Mouse (Mus musculus): ENCODE measurements around the gene Zic4. TPM values are rescaled to one million over a fixed set of nuclear protein-coding genes. Genes with fewer than 3 reads are reported as not detected.
A peak's percentile ranks its signal among the peaks of the same experiment; 100 is the strongest.

Zic4 gene
- polyA plus RNA-seq (2014; fragmentation: Nextera tagmentation; extraction: Ambion mirVana): not detected in 2 replicates

- Histone ChIP-seq H3K4me3 (ENCODE audit: low read depth, low read length) (peak within 1 kb of the TSS; percentile 29), H3K36me3 (ENCODE audit: control insufficient read depth, insufficient read depth, low read length) (no peaks in the 10 kb centered on the region), H3K9me3 (ENCODE audit: control insufficient read depth, low read length) (no peaks in the 10 kb centered on the region), H3K27me3 (replicated peaks; ENCODE audit: control insufficient read depth, insufficient read depth, low read length) (peaks cover 89% of the 10 kb centered on the region), H3K27ac (ENCODE audit: low read depth, low read length) (no peak within 1 kb of the TSS), H3K4me1 (replicated peaks; ENCODE audit: control insufficient read depth, insufficient read depth, low read length) (no peaks in the 10 kb centered on the region; the same call in 1 of the 2 replicates), H3K9ac (ENCODE audit: low read depth, low read length) (no peak within 1 kb of the TSS), H3K4me2 (peak within 1 kb of the TSS; percentile 32)
- WGBS: under 1% methylated on average over 45 of the region's 45 CpGs
- DNase-seq (ENCODE audit: low spot score): no peak
- ATAC-seq (replicated peaks; ENCODE audit: low FRiP score): peak; percentile 47; the same call in 1 of the 2 replicates
Measured at GRCm38 (mm10) chr9:91361856-91362601, at the start of gene Zic4. TSS of gene Zic4 (plus strand) at chr9:91362413.

GRCm38 (mm10) chr9:91347591-91347990 lies 14.6 kb upstream of the Zic4 start:
- Histone ChIP-seq H3K27me3 (replicated peaks; ENCODE audit: control insufficient read depth, insufficient read depth, low read length) (peaks cover 34% of the 10 kb centered on the region), H3K36me3 (ENCODE audit: control insufficient read depth, insufficient read depth, low read length) (no peaks in the 10 kb centered on the region)
- 56% methylated on average over 2 of the region's 2 CpGs for WGBS

GRCm38 (mm10) chr9:91348746-91349145 lies 13.5 kb upstream of the Zic4 start:
- no peaks in the 10 kb centered on the region for H3K4me1 ChIP-seq (replicated peaks; ENCODE audit: control insufficient read depth, insufficient read depth, low read length)
- 32% methylated on average over 1 of the region's 1 CpGs for WGBS
- peaks cover 45% of the 10 kb centered on the region for H3K27me3 ChIP-seq (replicated peaks; ENCODE audit: control insufficient read depth, insufficient read depth, low read length)
- H3K27ac ChIP-seq (ENCODE audit: low read depth, low read length): no peak overlapping the region
- ATAC-seq (replicated peaks; ENCODE audit: low FRiP score) (no peak), DNase-seq (ENCODE audit: low spot score) (no peak)
- H3K36me3 ChIP-seq (ENCODE audit: control insufficient read depth, insufficient read depth, low read length): no peaks in the 10 kb centered on the region
- H3K9ac ChIP-seq (ENCODE audit: low read depth, low read length): no peak overlapping the region
- H3K4me2 ChIP-seq: no peak overlapping the region
- no peak overlapping the region for H3K4me3 ChIP-seq (ENCODE audit: low read depth, low read length)
- no peaks in the 10 kb centered on the region for H3K9me3 ChIP-seq (ENCODE audit: control insufficient read depth, low read length)

More at GRCm38 (mm10) chr9:91347591-91347990, 14.6 kb upstream of the Zic4 start:
- Histone ChIP-seq H3K4me1 (replicated peaks; ENCODE audit: control insufficient read depth, insufficient read depth, low read length) (no peaks in the 10 kb centered on the region), H3K4me2 (no peak overlapping the region), H3K9ac (ENCODE audit: low read depth, low read length) (no peak overlapping the region), H3K9me3 (ENCODE audit: control insufficient read depth, low read length) (no peaks in the 10 kb centered on the region), H3K27ac (ENCODE audit: low read depth, low read length) (no peak overlapping the region), H3K4me3 (ENCODE audit: low read depth, low read length) (no peak overlapping the region)
- ATAC-seq (replicated peaks; ENCODE audit: low FRiP score) (no peak), DNase-seq (ENCODE audit: low spot score) (no peak)

GRCm38 (mm10) chr9:91350211-91350791 lies 11.9 kb upstream of the Zic4 start:
- no peak overlapping the region for H3K4me3 ChIP-seq (ENCODE audit: low read depth, low read length)
- no peaks in the 10 kb centered on the region for H3K9me3 ChIP-seq (ENCODE audit: control insufficient read depth, low read length)
- 3% methylated on average over 16 of the region's 16 CpGs for WGBS
- H3K9ac ChIP-seq (ENCODE audit: low read depth, low read length): no peak overlapping the region
- no peak for ATAC-seq (replicated peaks; ENCODE audit: low FRiP score)
- H3K27ac ChIP-seq (ENCODE audit: low read depth, low read length): no peak overlapping the region
- no peak for DNase-seq (ENCODE audit: low spot score)
- peaks cover 60% of the 10 kb centered on the region for H3K27me3 ChIP-seq (replicated peaks; ENCODE audit: control insufficient read depth, insufficient read depth, low read length)
- no peak overlapping the region for H3K4me2 ChIP-seq
- H3K36me3 ChIP-seq (ENCODE audit: control insufficient read depth, insufficient read depth, low read length): no peaks in the 10 kb centered on the region
- no peaks in the 10 kb centered on the region for H3K4me1 ChIP-seq (replicated peaks; ENCODE audit: control insufficient read depth, insufficient read depth, low read length)

GRCm38 (mm10) chr9:91350861-91351291 lies 11.3 kb upstream of the Zic4 start:
- no peaks in the 10 kb centered on the region for H3K36me3 ChIP-seq (ENCODE audit: control insufficient read depth, insufficient read depth, low read length)
- peaks cover 66% of the 10 kb centered on the region for H3K27me3 ChIP-seq (replicated peaks; ENCODE audit: control insufficient read depth, insufficient read depth, low read length)
- no peak for DNase-seq (ENCODE audit: low spot score)
- H3K4me3 ChIP-seq (ENCODE audit: low read depth, low read length): no peak overlapping the region
- no peak overlapping the region for H3K4me2 ChIP-seq
- H3K9me3 ChIP-seq (ENCODE audit: control insufficient read depth, low read length): no peaks in the 10 kb centered on the region
- no peak for ATAC-seq (replicated peaks; ENCODE audit: low FRiP score)
- no peak overlapping the region for H3K27ac ChIP-seq (ENCODE audit: low read depth, low read length)
- WGBS: 2% methylated on average over 14 of the region's 14 CpGs
- no peaks in the 10 kb centered on the region for H3K4me1 ChIP-seq (replicated peaks; ENCODE audit: control insufficient read depth, insufficient read depth, low read length)
- no peak overlapping the region for H3K9ac ChIP-seq (ENCODE audit: low read depth, low read length)

GRCm38 (mm10) chr9:91351361-91351760 lies 10.9 kb upstream of the Zic4 start:
- no peak overlapping the region for H3K4me2 ChIP-seq
- H3K9ac ChIP-seq (ENCODE audit: low read depth, low read length): no peak overlapping the region
- peaks cover 71% of the 10 kb centered on the region for H3K27me3 ChIP-seq (replicated peaks; ENCODE audit: control insufficient read depth, insufficient read depth, low read length)
- ATAC-seq (replicated peaks; ENCODE audit: low FRiP score) (no peak), DNase-seq (ENCODE audit: low spot score) (no peak)
- H3K4me3 ChIP-seq (ENCODE audit: low read depth, low read length): no peak overlapping the region
- H3K4me1 ChIP-seq (replicated peaks; ENCODE audit: control insufficient read depth, insufficient read depth, low read length): no peaks in the 10 kb centered on the region
- no peaks in the 10 kb centered on the region for H3K9me3 ChIP-seq (ENCODE audit: control insufficient read depth, low read length)
- no peaks in the 10 kb centered on the region for H3K36me3 ChIP-seq (ENCODE audit: control insufficient read depth, insufficient read depth, low read length)
- WGBS: 4% methylated on average over 5 of the region's 5 CpGs
- no peak overlapping the region for H3K27ac ChIP-seq (ENCODE audit: low read depth, low read length)

GRCm38 (mm10) chr9:91351961-91352411 lies 10.2 kb upstream of the Zic4 start:
- Histone ChIP-seq H3K36me3 (ENCODE audit: control insufficient read depth, insufficient read depth, low read length) (no peaks in the 10 kb centered on the region), H3K27ac (ENCODE audit: low read depth, low read length) (no peak overlapping the region), H3K9ac (ENCODE audit: low read depth, low read length) (no peak overlapping the region), H3K9me3 (ENCODE audit: control insufficient read depth, low read length) (no peaks in the 10 kb centered on the region), H3K27me3 (replicated peaks; ENCODE audit: control insufficient read depth, insufficient read depth, low read length) (peaks cover 77% of the 10 kb centered on the region), H3K4me2 (no peak overlapping the region), H3K4me3 (ENCODE audit: low read depth, low read length) (no peak overlapping the region), H3K4me1 (replicated peaks; ENCODE audit: control insufficient read depth, insufficient read depth, low read length) (no peaks in the 10 kb centered on the region)
- 3% methylated on average over 13 of the region's 13 CpGs for WGBS
- no peak for DNase-seq (ENCODE audit: low spot score)
- no peak for ATAC-seq (replicated peaks; ENCODE audit: low FRiP score)

- no peak for DNase-seq (ENCODE audit: low spot score)
Measured at GRCm38 (mm10) chr9:91352786-91353185, 9.4 kb upstream of the Zic4 start.

More at GRCm38 (mm10) chr9:91352786-91353185, 9.4 kb upstream of the Zic4 start:
- ATAC-seq (replicated peaks; ENCODE audit: low FRiP score): no peak
- no peak overlapping the region for H3K27ac ChIP-seq (ENCODE audit: low read depth, low read length)
- H3K9me3 ChIP-seq (ENCODE audit: control insufficient read depth, low read length): no peaks in the 10 kb centered on the region
- H3K9ac ChIP-seq (ENCODE audit: low read depth, low read length): no peak overlapping the region
- H3K27me3 ChIP-seq (replicated peaks; ENCODE audit: control insufficient read depth, insufficient read depth, low read length): peaks cover 81% of the 10 kb centered on the region
- H3K4me2 ChIP-seq: no peak overlapping the region
- no peaks in the 10 kb centered on the region for H3K36me3 ChIP-seq (ENCODE audit: control insufficient read depth, insufficient read depth, low read length)
- WGBS: 2% methylated on average over 15 of the region's 15 CpGs
- no peaks in the 10 kb centered on the region for H3K4me1 ChIP-seq (replicated peaks; ENCODE audit: control insufficient read depth, insufficient read depth, low read length)
- H3K4me3 ChIP-seq (ENCODE audit: low read depth, low read length): no peak overlapping the region
